Mouse (Mus musculus): Measurements from ENCODE around the gene Mrps26. TPM values are rescaled to one million over a fixed set of nuclear protein-coding genes. Genes with fewer than 3 reads are reported as not detected.

Gene Mrps26
- 19.6 and 20.9 TPM in 2 replicates for polyA plus RNA-seq (2012; rRNA removed)

DNA sequence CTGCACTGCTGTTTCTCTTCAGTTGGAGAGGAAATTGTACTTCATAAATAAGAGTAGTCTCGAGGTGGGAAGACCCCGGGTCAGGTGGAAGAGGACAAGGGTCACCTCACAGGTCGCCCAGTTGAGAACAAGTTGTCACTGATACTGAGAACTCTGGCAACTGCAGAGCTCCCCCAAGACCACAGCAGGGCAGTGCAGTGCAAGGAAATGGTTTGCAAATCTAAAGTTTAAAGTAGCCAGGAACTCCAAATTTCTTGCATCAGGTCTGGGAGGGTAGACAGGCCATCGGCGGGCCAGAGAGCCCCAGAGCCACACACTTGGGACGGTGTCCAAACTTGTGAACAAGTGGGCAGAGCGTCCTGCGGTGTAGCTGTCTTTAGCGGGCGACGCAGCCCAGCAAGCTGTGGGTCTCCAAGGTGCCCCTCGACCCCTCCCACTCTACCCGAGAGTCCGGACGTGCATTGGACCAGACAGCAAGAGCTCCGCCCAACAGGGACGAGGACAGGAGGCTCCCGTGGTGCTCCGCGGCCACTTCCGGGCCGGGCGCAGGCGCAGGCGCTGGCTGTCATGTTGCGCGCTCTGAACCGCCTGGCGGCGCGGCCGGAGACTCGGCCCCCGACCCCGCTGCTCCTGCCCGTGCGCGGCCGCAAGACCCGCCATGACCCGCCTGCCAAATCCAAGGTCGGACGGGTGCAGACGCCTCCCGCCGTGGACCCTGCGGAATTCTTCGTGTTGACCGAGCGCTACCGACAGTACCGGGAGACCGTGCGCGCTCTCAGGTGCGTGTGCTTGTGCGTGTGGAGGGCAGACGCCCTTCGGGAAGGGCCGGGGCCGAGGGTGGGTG is at the start of gene Mrps26:
Gene Mrps26, plus strand, starts transcription at position 531 of the 844 bp plus-strand sequence.

GRCm38 (mm10) chr2:130575873-130576272 is 12.3 kb downstream of the Mrps26 start, which contains the start of gene Oxt:
Gene Oxt (plus strand): TSS chr2:130576173.

GRCm38 (mm10) chr2:130582552-130582951 is 19.0 kb downstream of the Mrps26 start, which contains the start of gene Avp:
Gene Avp (minus strand): TSS chr2:130582554.

Other genes with a start within 250 kb of the Mrps26 start
- gene Cpxm1, start 166.2 kb upstream of the Mrps26 start, polyA plus RNA-seq (2012; rRNA removed) = 1.2 and 1.6 TPM in 2 replicates
- gene Gm28372, start 158.5 kb upstream of the Mrps26 start, polyA plus RNA-seq (2012; rRNA removed) = not detected in 2 replicates
- gene 1700020A23Rik, start 158.5 kb upstream of the Mrps26 start, polyA plus RNA-seq (2012; rRNA removed) = not detected in 2 replicates
- gene Tmem239, start 157.3 kb upstream of the Mrps26 start, polyA plus RNA-seq (2012; rRNA removed) = not detected in 2 replicates
- gene Vps16, start 139.4 kb upstream of the Mrps26 start, polyA plus RNA-seq (2012; rRNA removed) = 30.3 and 37.0 TPM in 2 replicates
- gene Pced1a, start 139.0 kb upstream of the Mrps26 start, polyA plus RNA-seq (2012; rRNA removed) = 8.6 and 9.5 TPM in 2 replicates
- gene Ptpra, start 113.5 kb upstream of the Mrps26 start, polyA plus RNA-seq (2012; rRNA removed) = 19.0 and 19.6 TPM in 2 replicates
- not detected in 2 replicates for gene Oxt, start 12.4 kb downstream of the Mrps26 start, polyA plus RNA-seq (2012; rRNA removed)
- not detected in 2 replicates for gene Avp, start 18.8 kb downstream of the Mrps26 start, polyA plus RNA-seq (2012; rRNA removed)
- gene Fastkd5, start 66.3 kb downstream of the Mrps26 start, polyA plus RNA-seq (2012; rRNA removed) = 3.1 and 3.3 TPM in 2 replicates
- gene Ubox5, start 66.3 kb downstream of the Mrps26 start, polyA plus RNA-seq (2012; rRNA removed) = 2.2 and 2.4 TPM in 2 replicates
- gene Lzts3, start 79.1 kb downstream of the Mrps26 start, polyA plus RNA-seq (2012; rRNA removed) = 4.8 and 5.6 TPM in 2 replicates
- 41.7 and 44.2 TPM in 2 replicates for gene Ddrgk1, start 100.9 kb downstream of the Mrps26 start, polyA plus RNA-seq (2012; rRNA removed)
- 23.8 and 24.5 TPM in 2 replicates for gene Itpa, start 103.9 kb downstream of the Mrps26 start, polyA plus RNA-seq (2012; rRNA removed)
- 0.10 and 0.15 TPM in 2 replicates for gene Slc4a11, start 133.8 kb downstream of the Mrps26 start, polyA plus RNA-seq (2012; rRNA removed)